Mouse (Mus musculus): ENCODE data around the gene Thbs2.

The Thbs2 gene

GRCm38 (mm10) chr17:14696281-14696795 lies 2.3 kb upstream of the Thbs2 start:
- no peak for DNase-seq (ENCODE audit: low spot score)

DNA sequence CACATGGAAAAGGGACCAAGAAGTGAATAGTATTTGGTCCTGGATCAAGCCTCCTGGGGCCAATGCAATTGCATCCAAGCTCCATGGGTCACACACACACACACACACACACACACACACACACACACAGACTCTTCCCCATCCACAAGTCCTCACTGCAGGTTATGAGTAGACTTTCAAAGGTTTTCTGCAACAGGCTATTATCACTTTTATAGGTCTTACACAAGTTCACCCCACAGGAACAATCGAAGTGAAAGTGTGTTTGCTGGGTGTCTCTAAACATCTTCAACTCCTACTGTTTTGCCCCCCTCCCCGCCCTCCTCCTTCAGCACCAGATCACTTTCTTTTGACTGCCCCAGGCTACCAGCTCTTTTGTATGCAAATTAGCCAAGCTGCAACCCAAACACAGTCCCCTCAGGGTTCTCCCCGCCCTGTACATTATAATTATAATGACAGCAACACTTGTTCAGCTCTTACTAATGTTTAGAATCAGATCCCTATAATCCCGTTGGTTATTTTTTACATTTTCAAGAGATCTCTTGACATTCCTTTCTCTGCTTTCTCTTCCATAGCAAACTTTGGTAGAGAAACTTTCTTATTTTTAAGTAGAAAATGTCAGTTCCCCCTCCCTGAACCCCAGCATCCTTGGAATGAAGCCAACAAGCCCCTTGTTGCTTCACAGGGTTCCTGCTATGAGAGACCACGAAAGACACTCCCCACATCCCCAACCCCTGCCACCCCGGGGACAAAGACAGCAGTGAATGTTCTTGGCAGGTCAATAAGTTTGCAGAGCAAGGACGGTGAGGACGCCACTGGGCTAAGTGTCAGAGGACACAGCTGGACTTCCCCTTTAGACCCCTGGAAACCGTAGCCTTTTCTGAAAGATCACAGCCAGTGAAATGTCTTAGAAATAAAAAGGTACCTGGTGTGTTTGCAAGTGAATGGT lies 714 bp downstream of the Thbs2 start:
- no peak for DNase-seq (ENCODE audit: low spot score)

GRCm38 (mm10) chr17:14691901-14692300 lies 2.1 kb downstream of the Thbs2 start:
- DNase-seq (ENCODE audit: low spot score), result no peak

GRCm38 (mm10) chr17:14691197-14691596 lies 2.8 kb downstream of the Thbs2 start:
- no peak for DNase-seq (ENCODE audit: low spot score)

GRCm38 (mm10) chr17:14682836-14683235 lies 11.2 kb downstream of the Thbs2 start:
- no peak for DNase-seq (ENCODE audit: low spot score)

- DNase-seq (ENCODE audit: low spot score), result no peak
Measured at GRCm38 (mm10) chr17:14681047-14681446, 13.0 kb downstream of the Thbs2 start.

DNA sequence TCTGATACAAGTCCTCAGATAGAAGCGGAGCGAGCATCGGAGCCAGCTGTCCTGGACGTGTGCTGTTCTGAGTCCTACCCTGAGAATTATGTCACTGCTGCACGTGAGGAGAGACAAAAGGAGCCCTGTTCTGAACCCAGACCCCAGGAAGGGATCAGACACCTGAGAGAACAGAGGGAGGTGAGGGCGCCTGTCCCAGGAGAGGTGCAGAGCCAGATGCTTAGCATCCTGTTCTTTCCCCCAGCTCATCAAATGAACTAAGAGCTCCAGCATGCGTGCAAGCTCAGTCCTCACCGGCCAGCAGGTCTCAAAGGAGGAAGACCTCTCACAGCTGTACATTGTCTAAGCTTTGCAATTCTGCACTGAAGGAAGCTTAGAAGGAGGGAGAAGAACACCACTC lies 16.8 kb downstream of the Thbs2 start:
- no peak for DNase-seq (ENCODE audit: low spot score)

DNA sequence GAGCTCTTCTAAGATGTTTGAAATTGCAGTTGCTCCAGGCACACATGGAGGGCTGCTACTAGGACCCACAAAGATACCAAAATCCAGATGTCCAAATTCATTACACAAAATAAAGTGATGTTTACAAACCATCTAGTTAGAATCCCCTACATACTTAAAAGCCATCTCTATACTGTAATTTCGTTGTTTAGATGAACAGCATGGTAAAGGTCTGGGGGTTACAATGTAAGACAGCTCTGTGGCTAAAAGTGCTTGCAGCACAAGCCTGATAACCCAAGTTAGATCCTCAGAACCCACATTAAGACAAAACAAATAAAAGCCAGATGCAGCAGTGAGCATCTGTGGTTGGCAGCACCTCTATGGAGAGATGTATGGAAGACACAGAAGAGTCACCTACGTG lies 18.5 kb downstream of the Thbs2 start:
- no peak for DNase-seq (ENCODE audit: low spot score)

DNA sequence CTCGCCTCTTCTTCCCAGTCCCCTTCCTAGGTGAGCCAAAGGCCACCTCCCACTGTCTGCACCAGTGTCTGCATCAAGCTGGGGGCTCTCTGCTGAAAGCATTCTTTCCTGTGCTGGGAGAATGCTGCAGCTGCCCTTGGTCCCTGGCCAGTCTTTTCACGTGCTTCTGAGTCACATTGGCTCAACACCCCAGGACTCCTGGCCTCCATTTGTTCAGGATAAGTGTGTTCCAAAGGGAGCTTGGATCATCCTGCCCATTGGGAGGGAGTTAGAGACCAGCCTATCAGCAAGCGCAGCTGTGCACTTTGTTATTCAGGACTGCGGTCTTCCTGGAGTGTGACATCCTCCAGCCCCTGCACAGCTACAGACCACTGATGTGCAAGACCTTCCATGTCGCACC lies 21.6 kb downstream of the Thbs2 start:
- DNase-seq (ENCODE audit: low spot score), result no peak

DNA sequence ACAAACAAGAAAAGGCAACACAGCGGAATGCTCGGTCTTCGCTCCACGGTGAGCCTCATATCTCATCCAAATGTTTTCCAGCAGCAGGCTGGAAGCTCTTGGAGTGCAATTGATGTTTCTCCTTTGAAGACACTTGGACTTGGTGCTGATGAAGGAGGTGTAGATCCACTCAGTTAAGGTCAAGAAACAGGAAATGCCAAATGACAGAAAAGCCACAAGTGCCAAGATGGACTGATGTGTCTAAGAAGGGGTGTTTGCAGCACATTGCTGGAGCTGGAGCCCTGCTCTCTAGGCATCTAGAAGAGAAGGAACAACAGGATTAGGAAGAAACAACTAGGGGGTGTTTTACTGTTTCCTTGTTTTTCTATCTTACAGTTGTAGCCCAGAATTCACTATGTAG lies 26.8 kb downstream of the Thbs2 start:
- no peak for DNase-seq (ENCODE audit: low spot score)

- no peak for DNase-seq (ENCODE audit: low spot score)
Measured at GRCm38 (mm10) chr17:14666451-14666850, 27.6 kb downstream of the Thbs2 start.

GRCm38 (mm10) chr17:14663366-14663765 lies 30.7 kb downstream of the Thbs2 start:
- DNase-seq (ENCODE audit: low spot score), result no peak

GRCm38 (mm10) chr17:14662409-14662808 lies 31.6 kb downstream of the Thbs2 start:
- DNase-seq (ENCODE audit: low spot score), result no peak

DNA sequence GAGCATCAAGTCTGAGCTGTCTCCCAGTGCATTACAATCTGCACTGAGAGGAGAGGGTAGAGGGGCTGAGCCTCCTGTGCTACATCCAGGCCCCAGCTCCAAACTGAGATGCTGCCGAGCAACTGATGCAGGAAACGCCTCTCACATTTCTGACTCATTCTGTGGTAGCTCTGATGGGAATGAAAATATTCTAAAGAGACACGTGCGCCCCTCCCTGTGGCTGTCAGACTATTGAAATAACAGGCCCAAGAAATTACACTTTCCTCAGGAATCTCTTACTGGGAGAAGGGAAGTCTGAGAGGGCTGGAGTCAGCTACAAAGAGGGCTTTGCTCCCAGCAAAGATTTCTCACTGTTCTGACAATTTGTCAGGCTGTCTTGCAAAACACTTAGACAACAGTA lies 34.3 kb downstream of the Thbs2 start:
- DNase-seq (ENCODE audit: low spot score), result no peak

DNA sequence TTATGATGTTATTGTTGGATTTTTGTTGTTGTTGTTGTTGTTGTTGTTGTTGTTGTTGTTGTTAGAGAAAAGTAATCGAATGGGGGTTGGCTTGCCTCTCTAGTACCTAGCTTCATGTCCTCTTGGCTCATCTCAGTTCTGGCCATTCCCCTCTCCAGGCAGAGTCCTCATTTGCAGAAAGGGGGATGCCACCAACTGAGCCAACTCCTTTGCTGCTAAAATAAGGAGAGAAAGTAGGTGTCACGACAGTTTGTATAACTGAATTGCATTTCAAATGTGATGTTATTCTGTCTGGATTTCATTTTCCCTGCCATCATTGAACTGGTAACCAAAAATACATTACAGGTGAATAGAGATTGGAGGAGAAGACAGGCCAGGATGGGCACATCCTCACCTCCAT lies 35.9 kb downstream of the Thbs2 start:
- DNase-seq (ENCODE audit: low spot score), result no peak

- no peak for DNase-seq (ENCODE audit: low spot score)
Measured at GRCm38 (mm10) chr17:14657123-14657522, 36.9 kb downstream of the Thbs2 start.

- DNase-seq (ENCODE audit: low spot score), result no peak
Measured at GRCm38 (mm10) chr17:14654981-14655380, 39.1 kb downstream of the Thbs2 start.

DNA sequence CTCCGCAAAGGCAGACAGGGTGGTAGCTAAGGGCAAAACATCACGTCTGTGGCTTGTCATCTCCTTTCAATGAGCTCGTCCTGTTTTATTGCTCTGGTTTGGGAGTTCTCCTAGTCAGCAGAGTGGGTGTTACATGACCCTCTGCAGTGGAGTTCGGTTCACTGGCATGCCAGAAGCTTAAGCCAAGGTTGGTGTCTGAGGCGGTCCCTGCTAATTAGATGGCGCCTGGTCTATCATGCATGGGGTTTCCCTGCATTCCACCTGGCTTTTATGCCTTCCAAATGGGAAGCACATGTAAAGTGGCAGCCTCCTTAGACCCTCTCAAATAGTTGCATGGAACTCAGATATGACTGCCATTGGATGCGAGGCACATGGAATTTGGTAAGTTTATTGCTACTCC lies 42.0 kb downstream of the Thbs2 start:
- no peak for DNase-seq (ENCODE audit: low spot score)

- no peak for DNase-seq (ENCODE audit: low spot score)
Measured at GRCm38 (mm10) chr17:14647996-14648640, 45.9 kb downstream of the Thbs2 start.

- no peak for DNase-seq (ENCODE audit: low spot score)
Measured at GRCm38 (mm10) chr17:14643996-14644395, 50.0 kb downstream of the Thbs2 start.

DNA sequence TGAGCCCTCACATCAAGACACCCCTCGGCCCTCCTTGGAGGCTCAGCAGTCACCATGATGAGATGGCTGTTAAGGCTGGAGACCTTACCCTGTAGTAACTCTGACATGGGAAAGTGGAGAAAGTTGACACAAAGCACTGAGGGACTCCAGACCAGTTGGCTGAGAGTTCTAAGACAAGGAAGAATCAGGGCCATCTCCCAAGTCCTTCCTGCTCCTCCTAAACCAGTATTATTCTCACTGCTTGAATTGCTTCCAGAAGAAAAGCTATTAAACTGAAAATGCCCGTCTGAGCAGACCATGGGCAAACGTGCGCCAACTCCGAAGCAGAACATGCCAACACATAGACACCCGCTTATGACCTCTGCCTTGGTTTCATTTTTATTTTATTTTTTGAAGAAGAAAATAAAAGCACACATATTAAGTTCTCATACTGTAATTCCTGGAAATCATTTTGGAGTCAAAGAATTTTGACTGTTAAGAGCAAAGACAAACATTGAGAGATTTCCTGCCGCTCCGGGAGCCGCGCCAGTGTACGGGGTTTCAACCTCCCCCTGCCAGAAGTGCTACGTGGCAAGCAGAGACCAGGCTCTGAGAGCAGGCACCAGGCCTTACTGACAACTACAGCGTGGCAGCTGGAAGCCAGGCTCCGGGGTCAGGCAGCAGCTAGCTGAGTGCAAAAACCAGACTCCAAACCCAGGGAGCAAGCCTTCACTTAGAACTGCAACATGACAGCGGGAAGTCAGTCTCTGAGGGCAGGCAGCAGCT lies 53.5 kb downstream of the Thbs2 start:
- DNase-seq (ENCODE audit: low spot score), result no peak

GRCm38 (mm10) chr17:14635546-14636323 lies 58.3 kb downstream of the Thbs2 start:
- no peak for DNase-seq (ENCODE audit: low spot score)
